Mouse (Mus musculus) frontal cortex, postnatal 25 days (tissue): ENCODE measurements around the gene Nav2.

Source experiments
- DNase-seq, 2 experiments: peaks; one replicate each; pipeline ENCODE4 v3.0.0; 2022; ENCODE audit warnings: low spot score in 2 of 2

The Nav2 gene

DNA sequence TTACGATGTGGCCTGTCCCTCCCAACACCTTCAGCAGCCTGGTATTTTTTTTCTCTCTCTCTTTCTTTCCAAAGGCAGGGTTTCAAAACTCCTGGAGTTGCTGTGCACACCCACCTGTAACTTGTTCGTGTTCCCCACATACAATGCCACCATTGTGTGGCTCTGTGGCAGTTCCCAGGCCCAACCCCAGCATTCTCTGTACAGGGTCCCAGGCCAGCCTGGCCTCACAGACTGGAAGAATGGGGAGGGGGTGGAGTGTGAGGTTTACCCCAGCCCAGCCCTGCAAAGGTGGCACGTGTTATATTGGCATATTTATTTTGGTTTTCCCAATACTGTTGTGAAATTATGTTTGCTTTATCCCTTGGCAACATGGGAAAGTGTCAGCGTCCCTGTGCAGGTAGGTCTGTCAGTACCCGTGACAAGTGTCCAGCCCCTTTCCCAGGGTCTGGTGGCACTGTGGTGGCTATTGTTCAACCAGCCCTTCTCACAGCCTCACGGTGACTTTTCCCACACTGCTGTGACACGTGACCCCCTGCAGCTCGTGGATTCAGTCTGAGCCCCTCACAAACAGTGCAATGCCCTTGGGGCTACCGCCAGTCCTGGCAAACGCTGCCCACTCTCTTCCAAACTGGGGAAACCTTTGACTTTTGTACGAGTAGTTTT lies 443.2 kb downstream of the Nav2 start:
- no peak for DNase-seq

GRCm38 (mm10) chr7:49357441-49358165 lies 449.1 kb downstream of the Nav2 start:
- DNase-seq = no peak

DNA sequence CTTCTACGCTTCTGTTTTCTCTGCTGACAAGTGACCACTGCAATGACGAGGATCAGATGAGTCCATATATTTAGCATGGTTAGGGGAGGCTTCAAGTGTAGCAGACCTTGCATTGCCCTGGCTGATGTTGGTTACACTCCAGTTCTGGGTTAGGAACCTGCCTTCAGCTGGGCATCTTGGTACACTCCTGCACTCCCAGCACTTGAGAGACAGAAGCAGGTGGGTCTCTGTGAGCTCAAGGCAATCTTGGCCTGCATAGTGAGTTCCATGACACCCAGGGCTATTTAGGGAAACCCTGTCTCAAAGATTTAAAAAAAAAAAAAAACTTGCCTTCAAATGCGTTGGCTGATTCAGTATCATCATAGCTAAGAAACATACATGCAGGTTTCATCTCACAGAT lies 450.6 kb downstream of the Nav2 start:
- no peak for DNase-seq

DNA sequence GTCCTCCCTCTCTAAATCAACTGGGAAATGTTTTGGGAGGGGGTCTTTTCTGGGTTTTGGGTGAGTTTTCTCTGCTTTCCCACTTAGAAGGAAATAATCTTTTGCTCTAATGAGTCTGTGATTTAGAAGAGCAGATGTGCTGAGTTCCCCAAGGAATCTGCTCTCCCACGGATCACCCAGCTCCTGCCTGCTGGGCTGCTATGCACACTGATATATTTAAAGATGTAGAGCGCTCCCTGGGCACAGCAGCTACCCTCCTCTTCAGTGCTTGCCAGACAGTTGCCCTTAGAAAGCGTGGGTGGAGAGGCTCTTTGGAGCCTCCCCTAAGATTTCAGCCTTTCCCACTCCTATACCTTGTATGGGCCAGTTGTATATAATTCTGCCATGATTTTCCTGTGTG lies 452.1 kb downstream of the Nav2 start:
- DNase-seq = no peak

- DNase-seq = no peak
Measured at GRCm38 (mm10) chr7:49361465-49362090, 453.1 kb downstream of the Nav2 start.

- no peak for DNase-seq
Measured at GRCm38 (mm10) chr7:49364486-49365162, 456.1 kb downstream of the Nav2 start.

GRCm38 (mm10) chr7:49368590-49368989 lies 460.1 kb downstream of the Nav2 start:
- DNase-seq = no peak

DNA sequence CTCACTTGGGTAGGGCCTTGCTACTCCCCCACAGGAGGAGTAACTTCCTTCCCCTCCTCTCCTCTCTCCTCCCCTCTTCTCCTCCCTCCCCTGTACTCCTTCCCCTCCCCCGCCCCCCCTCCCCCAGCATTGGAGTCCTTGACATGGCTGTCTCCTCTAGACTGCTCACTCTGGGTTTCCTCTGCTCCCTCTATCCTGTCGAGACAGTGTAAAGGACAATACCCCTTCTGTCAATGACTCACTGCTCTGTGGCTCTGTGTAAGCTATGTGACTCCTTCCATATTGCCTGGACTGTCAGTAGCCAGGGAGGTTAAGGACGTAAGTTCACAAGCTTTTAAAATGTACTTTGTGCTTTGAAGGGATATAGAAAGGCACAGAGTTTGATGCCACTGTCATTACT lies 460.5 kb downstream of the Nav2 start:
- DNase-seq = no peak

- no peak for DNase-seq
Measured at GRCm38 (mm10) chr7:49369809-49370473, 461.4 kb downstream of the Nav2 start.

GRCm38 (mm10) chr7:49371345-49371744 lies 462.8 kb downstream of the Nav2 start:
- DNase-seq = no peak

DNA sequence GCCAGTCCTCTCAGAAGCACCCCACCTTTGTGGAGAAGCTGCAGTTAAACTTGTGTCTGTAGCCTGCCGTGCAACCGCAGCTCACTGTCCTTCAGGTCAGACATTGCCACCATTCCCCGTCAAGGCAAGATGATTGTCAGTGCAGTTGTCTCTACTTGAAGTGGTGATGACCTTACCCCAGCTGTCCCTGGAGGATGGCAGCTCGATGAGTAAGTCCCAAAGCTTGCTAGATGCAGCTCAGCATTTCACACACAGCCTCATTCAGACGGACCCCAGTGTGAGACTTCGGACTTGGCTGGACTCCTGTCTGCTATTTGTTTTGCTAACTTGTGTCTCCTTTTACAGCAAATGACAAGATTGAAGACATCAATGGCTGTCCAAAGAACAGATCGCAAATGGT lies 463.5 kb downstream of the Nav2 start:
- no peak for DNase-seq

DNA sequence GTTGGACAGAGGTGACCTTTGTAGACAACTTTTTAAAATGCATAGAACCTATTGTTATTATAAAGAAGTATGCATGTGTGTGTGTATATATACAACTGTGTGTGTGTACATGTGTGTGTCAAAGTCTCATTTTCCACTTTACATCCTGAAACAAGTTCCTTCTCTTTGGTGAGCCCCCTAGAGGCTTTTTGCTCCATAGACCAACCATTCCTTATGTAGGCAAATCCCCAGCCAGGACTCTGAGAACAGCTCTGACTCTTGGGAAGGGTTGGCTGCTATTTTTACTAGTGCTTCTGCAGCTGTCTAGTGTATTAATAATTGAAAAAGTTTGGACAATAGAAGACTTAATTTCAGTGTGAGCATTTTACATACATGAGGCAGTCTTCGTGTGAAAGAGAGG lies 464.7 kb downstream of the Nav2 start:
- no peak for DNase-seq

GRCm38 (mm10) chr7:49373661-49374060 lies 465.1 kb downstream of the Nav2 start:
- no peak for DNase-seq

GRCm38 (mm10) chr7:49375499-49375974 lies 467.0 kb downstream of the Nav2 start:
- DNase-seq = no peak

DNA sequence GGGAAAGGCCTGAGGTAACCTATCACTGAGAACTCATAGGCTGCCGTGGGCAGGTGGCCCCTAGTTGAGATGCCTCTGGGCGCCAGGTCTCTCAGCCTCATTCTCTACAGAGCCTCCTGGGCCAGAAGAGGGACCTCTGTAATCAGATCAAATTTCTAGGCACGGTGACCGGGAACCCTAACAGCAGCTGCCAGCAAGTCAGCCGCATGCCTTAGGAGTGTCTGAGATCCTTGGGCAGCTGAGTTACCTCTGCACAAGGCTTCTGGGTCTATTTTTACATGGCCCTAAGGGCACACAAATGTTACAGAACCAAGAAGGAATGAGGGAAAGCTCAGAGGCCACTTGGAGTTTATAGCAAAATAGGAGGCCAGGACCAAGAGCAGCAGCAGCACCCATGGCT lies 470.1 kb downstream of the Nav2 start:
- DNase-seq = no peak

GRCm38 (mm10) chr7:49380940-49381339 lies 472.4 kb downstream of the Nav2 start:
- DNase-seq = no peak

DNA sequence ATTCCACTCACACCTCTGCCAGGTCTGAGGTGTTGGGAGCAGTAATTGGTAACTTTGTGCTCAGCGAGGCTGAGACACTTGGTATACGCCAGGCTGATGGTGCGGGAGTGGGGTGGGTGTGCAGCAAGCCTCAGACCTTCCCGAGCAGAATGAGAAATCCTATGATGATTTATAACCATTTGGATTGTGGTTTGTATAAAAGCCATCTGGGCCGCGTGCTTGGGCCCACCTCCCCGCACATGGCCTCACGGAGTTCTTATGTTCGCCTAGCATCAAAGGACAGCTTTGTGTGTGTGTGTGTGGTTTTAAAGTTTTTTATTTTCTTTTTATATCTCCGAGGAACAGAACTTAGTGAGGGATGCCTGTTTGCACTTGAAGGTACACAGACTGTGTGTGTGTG lies 474.4 kb downstream of the Nav2 start:
- DNase-seq = no peak

DNA sequence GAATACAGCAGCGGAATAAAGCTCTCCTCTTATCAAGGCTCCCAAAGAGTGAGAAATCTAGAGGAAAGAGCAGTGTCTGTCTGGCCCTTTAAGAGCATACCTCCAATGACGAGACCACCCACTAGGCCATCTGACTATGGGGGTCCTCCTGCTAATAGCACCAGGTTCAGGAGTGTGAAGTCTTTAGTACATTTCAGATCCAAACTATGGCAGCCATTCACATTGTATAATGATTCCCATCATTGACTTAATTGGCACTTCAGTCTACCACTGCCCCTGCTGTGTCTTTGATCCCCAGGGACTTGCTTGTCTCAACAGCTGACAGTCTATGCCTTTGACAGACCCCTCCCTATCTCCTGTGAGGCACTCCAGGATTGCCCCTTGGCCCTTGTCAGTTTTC lies 479.6 kb downstream of the Nav2 start:
- DNase-seq = no peak

- no peak for DNase-seq
Measured at GRCm38 (mm10) chr7:49390312-49390711, 481.8 kb downstream of the Nav2 start.

DNA sequence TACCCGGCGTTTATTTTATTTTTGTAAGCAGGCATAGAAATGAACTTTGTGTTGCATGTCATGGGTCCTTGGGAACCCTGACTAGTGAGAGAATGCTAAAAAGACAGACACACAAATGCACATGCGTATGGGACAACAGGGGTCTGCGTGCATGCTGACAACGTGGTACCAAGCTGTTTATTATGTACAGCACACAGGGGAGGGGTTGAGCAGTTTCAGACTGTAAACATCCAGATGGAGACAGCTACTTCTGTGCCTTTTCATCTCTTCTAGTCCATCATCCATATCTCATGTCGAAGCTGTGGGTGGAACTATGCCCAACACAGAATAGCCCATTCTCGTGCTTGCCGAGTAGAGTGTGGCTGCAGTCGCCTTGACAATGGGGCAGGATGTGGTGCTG lies 482.3 kb downstream of the Nav2 start:
- DNase-seq = no peak

- DNase-seq = no peak
Measured at GRCm38 (mm10) chr7:49392180-49392579, 483.7 kb downstream of the Nav2 start.

GRCm38 (mm10) chr7:49392834-49393233 lies 484.3 kb downstream of the Nav2 start:
- no peak for DNase-seq
